Mouse (Mus musculus) left cerebral cortex, adult 11 months (tissue): ENCODE measurements around the gene Gpr119.

Experiments used
- DNase-seq: peaks from one replicate; pipeline ENCODE4 v3.0.0; 2022; ENCODE audit warnings: low spot score

Gpr119 gene

DNA sequence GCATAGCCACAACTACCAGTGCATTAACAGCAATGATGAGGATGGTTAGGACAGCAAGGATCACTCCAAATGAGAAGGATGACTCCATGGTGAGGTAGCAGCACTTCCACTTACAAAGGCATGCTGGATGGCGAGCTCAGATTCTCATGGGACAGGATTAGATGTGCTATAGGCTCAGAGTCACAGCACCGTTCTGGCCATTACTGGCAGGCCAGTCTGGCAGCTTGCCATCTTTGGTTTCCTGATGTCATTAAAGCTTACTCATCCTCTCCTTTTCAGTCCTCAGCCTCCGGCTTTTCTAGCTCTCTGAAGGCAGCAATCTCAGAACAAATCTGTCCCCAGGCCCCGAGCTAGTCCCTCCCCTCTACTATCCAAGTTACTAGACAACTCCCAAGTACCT is at the start of gene Gpr119:
TSS of gene Gpr119 (minus strand) at position 308 of the 400 bp plus-strand sequence.
- DNase-seq, result no peak

DNA sequence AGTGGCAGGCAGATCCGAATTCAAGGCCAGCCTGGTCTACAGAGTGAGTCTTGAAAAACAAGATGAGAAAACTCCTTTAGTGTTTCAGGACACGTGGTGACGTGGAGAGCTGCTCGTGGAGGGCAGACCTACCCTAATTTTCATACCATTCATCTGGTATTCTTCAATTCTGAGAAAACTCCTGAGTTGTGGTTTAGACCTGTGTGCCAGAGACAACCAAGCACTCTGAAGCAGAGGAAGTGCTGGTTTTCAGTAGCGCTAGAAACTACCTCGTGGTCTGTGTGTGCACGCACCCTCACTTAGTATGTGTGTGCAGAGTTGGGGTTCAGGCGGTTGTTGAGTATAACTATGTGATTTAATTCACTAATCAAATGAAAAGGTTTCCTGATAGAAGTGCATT is 38.6 kb upstream of the Gpr119 start:
- DNase-seq, result no peak

DNA sequence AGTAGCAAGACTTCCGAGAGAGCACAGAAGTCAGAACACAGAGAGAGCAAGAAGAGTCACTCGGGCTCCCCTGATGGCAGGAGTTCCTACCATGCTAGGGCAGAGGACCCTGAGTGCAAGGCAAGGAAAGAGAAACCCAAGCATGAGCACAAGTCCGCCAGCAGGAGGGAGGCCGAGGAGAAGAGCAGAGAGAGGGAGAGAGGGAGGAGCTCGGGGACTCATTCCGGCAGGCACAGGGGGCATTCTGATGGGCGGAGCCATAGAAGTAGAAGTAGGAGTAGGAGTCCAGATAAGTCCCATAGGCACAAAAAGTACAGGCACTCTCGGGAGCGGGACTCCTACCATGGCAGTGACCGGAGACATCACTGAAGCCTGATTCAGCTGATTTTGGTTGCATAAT is 35.4 kb upstream of the Gpr119 start:
- no peak for DNase-seq

DNA sequence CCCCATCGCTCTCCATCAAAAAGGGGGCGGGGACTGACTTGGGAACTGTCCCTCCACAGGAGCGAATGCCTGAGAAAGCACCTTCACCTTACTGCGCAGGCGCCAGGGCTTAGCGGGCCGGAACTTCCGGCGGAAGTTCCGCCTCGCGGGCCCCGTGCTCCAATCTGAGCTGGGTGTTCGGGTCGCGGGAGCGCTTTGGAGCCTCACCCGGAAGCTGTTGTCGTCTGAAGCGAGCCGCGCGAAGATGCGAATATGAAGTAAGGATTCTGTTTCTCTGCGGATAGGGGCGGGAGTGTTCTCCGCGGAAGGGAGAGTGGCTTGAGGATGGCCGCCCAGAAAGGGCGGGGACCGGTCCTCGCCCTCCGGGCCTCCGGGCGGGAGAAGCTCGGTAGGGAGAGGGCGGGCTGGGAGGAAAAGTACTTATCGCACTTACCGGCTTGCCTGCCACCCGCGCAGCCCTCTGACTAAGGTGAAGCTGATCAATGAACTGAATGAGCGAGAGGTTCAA is 20.6 kb upstream of the Gpr119 start, which contains the start of gene Rbmx2:
TSS of gene Rbmx2 (plus strand) at position 141 of the 508 bp plus-strand sequence.
- DNase-seq, result peak; percentile 87

DNA sequence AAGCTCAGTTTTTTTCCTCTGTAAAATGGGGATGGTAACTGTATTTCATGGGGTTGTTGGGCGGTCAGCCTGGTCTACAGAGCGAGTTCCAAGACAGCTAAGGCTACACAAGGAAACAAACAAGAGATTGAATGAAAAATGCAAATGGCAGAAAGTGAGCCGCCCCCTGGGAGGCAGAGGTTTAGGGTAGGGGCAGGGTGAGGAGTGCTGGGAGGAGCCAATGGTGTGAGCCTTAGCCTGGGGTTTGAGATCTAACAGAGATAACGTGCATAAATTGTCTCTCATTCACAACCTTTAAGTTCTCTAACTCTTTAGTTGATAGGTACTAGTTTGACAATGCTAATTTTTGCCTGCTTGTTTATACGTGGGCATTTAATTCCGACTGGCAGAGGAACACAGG is 20.2 kb upstream of the Gpr119 start:
- no peak for DNase-seq

DNA sequence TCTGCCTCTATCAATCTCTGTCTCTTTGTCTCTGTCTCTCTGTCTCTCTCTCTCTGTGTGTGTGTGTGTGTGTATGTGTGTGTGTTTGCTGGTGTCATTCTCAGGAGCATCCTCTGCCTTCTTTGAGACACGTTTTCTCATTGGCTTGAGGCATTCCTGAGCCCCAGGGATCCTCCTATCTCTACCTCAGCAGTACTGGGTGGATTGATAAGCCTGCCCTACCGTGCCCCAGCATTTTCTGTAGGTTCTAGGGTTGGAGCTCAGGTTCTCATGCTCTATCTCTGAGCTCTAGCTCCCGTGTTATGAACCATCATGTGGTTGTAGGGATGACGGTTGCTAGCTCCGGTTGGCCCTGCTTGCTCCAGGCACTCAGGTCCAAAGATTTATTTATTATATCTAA is 9.6 kb upstream of the Gpr119 start:
- no peak for DNase-seq

DNA sequence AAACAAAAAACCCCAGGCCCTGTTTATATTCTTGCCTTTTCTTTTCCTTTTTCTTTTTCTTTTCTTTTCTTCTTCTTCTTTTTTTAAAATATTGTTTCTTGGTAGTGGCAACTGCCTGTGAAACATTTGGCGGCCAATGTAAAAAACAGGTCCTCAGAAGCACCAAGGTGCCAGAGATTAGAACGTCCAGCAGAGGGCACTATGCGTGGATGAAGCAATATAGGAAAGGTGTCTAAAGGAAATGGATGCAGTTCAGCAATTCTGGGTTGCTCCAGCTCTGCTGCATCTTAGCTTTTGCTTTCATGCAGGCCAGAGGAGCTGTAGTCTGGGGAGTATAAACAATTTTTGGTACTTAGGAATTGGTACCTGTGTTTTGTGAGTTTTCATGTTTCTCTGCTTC is 9.2 kb upstream of the Gpr119 start:
- DNase-seq, result no peak

DNA sequence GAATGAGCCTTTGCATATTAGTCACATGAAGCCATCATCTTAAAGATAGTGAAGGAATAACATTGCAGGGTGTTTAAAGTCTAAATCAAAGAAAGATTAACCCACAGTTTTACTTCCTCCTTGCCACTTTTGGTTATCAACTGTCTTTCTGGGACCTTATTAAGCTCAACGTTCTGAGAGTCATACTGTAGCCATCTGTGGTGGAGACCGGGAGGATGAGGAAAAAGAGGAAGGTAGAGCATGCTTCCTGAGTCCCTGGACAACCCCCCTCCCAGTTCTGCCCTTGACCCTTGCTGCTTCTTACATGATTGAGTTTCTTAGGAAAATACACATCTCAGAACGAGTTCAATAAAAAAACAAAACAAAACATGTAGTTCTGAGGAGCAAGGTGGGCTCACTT is 2.6 kb downstream of the Gpr119 start:
- no peak for DNase-seq

DNA sequence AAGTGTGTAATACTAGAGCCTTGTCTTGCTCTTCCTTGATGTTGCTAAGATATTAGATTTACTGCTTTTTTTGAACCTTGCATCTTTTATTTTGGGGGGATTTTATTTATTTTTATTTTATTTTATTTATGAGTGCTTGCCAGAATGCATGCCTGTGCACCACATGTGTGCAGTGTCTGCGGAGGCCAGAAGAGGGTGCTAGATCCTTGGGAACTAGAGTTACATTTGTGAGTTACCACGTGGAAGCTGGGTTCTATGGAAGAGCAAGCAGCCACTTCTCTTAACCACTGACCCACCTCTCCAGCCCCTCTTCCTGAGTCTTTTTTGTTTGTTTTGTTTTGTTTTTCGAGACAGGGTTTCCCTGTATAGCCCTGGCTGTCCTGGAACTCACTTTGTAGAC is 4.7 kb downstream of the Gpr119 start:
- no peak for DNase-seq

DNA sequence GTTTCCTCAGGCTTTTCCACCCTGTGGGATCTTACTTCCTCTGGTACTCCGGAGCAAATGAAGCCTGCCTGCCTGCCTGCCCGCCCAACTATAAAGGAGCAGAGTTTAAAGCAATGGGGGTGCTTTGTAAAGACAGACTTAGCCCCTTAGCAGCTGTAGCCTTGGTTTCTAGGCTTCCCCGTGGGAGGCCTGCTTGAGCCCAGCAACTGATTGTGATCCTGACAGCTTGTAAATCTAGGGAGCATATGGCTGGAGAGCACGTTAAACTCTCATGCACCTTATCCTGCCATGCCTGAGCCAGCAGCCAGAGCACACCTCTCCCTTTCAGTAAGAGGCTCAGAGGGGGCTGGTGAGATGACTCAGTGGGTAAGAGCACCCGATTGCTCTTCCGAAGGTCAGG is 7.5 kb downstream of the Gpr119 start:
- no peak for DNase-seq

DNA sequence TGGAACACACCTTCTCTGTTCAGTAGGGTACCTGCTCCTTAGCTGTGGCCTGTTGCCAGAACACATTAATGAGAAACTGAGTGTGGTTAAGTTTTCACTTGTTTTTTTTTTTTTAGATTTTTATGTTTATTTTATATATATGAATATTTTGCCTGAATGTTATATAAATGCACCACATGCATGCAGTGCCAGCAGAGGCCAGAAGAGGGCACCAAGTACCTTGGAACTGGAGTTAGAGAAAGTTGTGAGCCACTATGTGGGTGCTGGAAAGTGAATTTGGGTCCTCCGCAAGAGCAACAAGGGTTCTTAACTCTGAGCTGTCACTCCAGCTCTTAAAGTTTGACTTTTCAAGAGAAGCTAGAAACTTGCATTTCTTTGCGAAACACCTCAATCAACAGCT is 30.2 kb downstream of the Gpr119 start:
- DNase-seq, result peak; percentile 27

DNA sequence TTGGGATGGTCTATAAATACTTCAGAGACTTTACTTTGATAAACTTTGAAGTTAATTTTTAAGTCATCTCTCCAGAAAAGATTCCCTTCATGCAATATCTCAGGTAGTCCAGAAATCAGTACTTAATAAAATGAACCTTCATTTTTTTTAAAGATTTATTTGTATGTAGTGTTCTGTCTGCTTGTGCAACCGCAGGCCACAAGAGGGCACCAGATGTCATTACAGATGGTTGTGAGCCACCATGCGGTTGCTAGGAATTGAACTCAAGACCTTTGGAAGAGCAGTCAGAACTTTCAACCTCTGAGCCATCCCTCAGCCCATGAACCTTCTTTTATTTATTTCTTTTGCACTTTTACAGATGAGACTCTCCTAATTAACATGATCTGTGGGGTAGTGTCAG is 37.2 kb downstream of the Gpr119 start:
- DNase-seq, result no peak

DNA sequence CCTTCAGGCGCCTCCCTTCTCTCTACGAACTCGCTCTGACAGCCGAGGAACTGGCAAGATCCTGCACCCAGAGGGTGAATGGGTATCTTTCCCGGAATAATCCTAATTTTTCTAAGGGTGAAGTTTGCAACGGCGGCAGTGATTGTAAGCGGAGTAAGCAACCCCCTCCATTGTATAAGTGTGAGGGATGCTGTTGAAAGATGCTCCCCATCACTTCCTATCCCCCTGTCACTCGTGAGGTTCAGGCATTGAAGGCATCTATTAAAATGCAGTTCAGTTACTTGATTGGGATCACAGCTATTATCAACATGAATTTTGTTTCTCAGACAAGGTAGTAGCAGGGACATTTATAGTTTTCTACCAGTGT is 50.2 kb downstream of the Gpr119 start:
- no peak for DNase-seq

DNA sequence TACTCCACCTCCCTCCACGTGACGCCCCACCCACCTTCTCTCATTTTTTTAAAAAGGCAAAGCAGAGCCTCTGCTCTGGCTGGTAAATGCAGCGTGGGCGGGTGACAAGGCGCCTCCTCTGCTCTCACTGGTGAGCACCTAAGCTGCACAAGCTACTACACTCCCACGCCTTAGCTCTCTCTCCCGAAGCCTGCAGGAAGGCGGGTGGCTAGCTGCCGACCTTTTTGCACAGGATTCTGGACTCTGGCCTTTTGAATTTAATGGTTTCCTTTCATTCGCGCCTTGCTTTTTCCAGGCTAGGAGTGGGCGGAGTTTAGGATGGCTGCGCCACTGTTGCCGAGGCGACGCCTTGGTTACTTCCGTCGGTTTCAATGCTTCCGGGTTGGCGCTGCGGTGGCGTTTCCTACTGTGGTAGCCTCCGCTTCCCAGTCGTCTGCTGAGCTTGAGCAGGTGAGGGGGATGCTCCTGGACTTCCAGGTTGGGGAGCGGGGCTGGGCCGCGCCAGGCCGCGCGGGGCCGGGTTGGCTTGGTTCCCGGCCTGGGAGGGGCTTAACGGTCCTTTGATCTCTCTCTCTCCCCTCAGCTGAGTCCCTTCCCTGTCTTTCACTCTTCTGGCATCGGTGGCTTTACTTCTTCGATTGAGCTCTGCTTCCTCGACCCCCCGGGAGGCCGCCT is 50.8 kb downstream of the Gpr119 start, which contains the start of gene Slc25a14:
TSS of gene Slc25a14 (plus strand) at position 35 of the 675 bp plus-strand sequence.
- peak; percentile 72 for DNase-seq

DNA sequence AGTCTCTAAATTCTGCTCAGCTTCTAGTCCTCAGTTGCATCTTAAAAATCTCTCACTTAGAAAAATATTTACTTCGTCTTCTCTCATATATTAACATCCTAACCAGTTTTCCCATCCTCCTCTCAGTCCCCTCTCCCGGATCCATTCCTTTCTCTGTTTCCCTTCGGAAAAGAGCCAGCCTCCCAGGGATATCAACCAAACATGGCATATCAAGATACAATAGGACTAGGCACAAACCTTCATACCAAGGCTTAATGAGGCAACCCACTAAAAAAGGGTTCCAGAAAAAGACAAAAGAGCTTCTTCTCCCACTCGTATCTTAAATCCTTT is 51.3 kb downstream of the Gpr119 start:
- DNase-seq, result no peak
